8 mouse cellular contexts compared by ENCODE assay signal in the genomic region with DNA sequence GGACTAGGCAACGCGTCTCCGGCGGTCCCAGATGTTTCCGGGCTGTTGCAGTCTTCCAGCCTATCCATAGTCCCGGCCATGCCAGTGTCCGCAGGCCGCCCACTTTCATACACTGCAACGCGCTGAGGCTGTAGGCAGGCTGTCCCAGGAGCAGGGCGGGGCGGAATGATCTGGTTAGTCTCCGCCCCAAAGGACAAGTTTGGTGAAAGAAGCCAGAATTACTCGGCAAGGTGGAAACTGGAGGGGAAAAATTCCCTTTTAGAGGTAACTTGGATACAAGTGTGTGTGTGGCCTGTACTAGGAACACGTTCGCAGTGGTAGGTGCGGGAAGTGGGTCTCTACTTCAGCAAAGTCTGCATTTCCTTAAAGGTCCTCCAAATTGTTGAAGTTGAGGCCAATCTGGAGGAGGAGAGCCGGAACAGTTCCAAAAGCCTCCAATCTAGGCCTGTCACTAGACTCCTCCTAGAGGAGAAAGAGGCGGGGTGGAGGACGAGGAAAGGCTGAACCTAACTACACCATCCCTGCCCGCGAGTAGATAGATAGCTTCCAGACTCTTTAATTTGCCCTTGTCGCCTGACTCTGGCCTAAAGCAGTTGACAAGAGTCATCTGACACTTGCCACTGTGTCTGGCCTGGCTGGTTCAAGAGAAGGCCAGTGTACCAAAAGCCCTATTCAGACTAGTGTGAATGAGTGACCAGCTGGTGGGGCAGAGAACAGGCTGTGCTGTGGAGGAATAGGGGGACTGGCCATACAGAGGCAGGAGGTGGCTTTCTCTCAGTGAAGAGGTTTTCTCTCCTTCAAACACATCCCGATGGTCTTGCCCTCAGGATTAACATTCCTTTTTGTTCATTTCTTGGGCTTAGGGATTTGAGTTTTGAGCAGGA. TPM values are rescaled to one million over a fixed set of nuclear protein-coding genes. Genes with fewer than 3 reads are reported as not detected.
A peak's percentile ranks its signal among the peaks of the same experiment; 100 is the strongest.
DNase-seq lines count a peak whose midpoint lies in the region; ATAC-seq lines count a peak whose summit lies in the region.

A gene (minus strand): TSS at position 107 of the 884 bp plus-strand sequence.

- peak within 1 kb of the TSS; percentile 65 for H3K4me2 ChIP-seq in intestine, embryonic 14.5 days (ENCODE audit: low read length)
- H3K4me2 ChIP-seq in liver, embryonic 15.5 days, result peak within 1 kb of the TSS; percentile 77
- peak within 1 kb of the TSS; percentile 50 for H3K4me2 ChIP-seq in neural tube, embryonic 11.5 days (ENCODE audit: low read depth)

- intact Hi-C loops in gastrocnemius, postnatal 36 days (cut with DNase I), result no loop called here

- DNase-seq in adrenal gland, adult (ENCODE audit: inconsistent age in 2 of 2, low spot score in 1 of 2), result peak; percentile 83 to 95
- DNase-seq in embryo, embryonic 10 days (ENCODE audit: low spot score), result peak; percentile 84
- DNase-seq in gastrocnemius, postnatal 36 days, result peak; percentile 66
- peak; percentile 83 for DNase-seq in intestine, embryonic 14.5 days (ENCODE audit: low spot score)
- DNase-seq in neural tube, embryonic 11.5 days (ENCODE audit: low spot score), result peak; percentile 50

- H3K9ac ChIP-seq in intestine, embryonic 14.5 days (ENCODE audit: low read length), result peak within 1 kb of the TSS; percentile 15; the same call in 1 of the 2 replicates
- H3K9ac ChIP-seq in liver, embryonic 15.5 days, result 0 out of 2 replicates have a peak within 1 kb of the TSS, but pooled peaks have one; percentile 18
- H3K9ac ChIP-seq in neural tube, embryonic 11.5 days (ENCODE audit: low read length), result peak within 1 kb of the TSS; percentile 37; the same call in 1 of the 2 replicates

- WGBS in intestine, embryonic 14.5 days, result 9% methylated on average over 24 of the region's 24 CpGs
- WGBS in liver, embryonic 15.5 days (ENCODE audit: insufficient replicate concordance), result 15% methylated on average over 24 of the region's 24 CpGs
- WGBS in neural tube, embryonic 11.5 days, result 12% methylated on average over 24 of the region's 24 CpGs

- H3K27me3 ChIP-seq in intestine, embryonic 14.5 days (replicated peaks; ENCODE audit: control insufficient read depth, insufficient read depth, low read length), result no peaks in the 10 kb centered on the region
- H3K27me3 ChIP-seq in liver, embryonic 15.5 days, result peaks cover 13% of the 10 kb centered on the region; the same call in 1 of the 2 replicates
- H3K27me3 ChIP-seq in neural tube, embryonic 11.5 days (ENCODE audit: control insufficient read depth, insufficient read depth, low read length), result no peaks in the 10 kb centered on the region; the same call in 1 of the 2 replicates

- H3K4me3 ChIP-seq in intestine, embryonic 14.5 days (ENCODE audit: low read depth, low read length), result peak within 1 kb of the TSS; percentile 35
- peak within 1 kb of the TSS; percentile 46 for H3K4me3 ChIP-seq in liver, embryonic 15.5 days (replicated peaks)
- H3K4me3 ChIP-seq in neural tube, embryonic 11.5 days (ENCODE audit: low read depth, low read length), result peak within 1 kb of the TSS; percentile 22

- no peak within 1 kb of the TSS for H3K27ac ChIP-seq in intestine, embryonic 14.5 days (ENCODE audit: low read depth)
- 0 out of 2 replicates have a peak within 1 kb of the TSS, but pooled peaks have one; percentile 19 for H3K27ac ChIP-seq in liver, embryonic 15.5 days (replicated peaks)
- H3K27ac ChIP-seq in neural tube, embryonic 11.5 days (ENCODE audit: low read depth, low read length), result no peak within 1 kb of the TSS

- H3K9me3 ChIP-seq in intestine, embryonic 14.5 days (ENCODE audit: control insufficient read depth, low read length), result no peaks in the 10 kb centered on the region
- no peaks in the 10 kb centered on the region for H3K9me3 ChIP-seq in liver, embryonic 15.5 days (replicated peaks)
- H3K9me3 ChIP-seq in neural tube, embryonic 11.5 days (ENCODE audit: control insufficient read depth, low read length), result no peaks in the 10 kb centered on the region

- peak; percentile 92 for ATAC-seq in intestine, embryonic 14.5 days (replicated peaks; ENCODE audit: low FRiP score, low TSS enrichment, low read depth)
- peak; percentile 75 for ATAC-seq in liver, embryonic 15.5 days (ENCODE audit: insufficient read depth)
- ATAC-seq in neural tube, embryonic 11.5 days (ENCODE audit: insufficient read depth, low FRiP score, low TSS enrichment), result peak; percentile 67; the same call in 1 of the 2 replicates
- no peak for ATAC-seq in activated CD4-positive, CD25-positive, alpha-beta regulatory T cell, adult 4 months
- ATAC-seq in inflammation-experienced regulatory T-cells, adult 6 months, result no peak

- no peaks in the 10 kb centered on the region for H3K36me3 ChIP-seq in intestine, embryonic 14.5 days (ENCODE audit: control insufficient read depth, insufficient read depth, low read length)
- H3K36me3 ChIP-seq in liver, embryonic 15.5 days (replicated peaks), result no peaks in the 10 kb centered on the region
- no peaks in the 10 kb centered on the region for H3K36me3 ChIP-seq in neural tube, embryonic 11.5 days (ENCODE audit: control insufficient read depth, insufficient read depth, low read length)

- no peaks in the 10 kb centered on the region for H3K4me1 ChIP-seq in intestine, embryonic 14.5 days (replicated peaks; ENCODE audit: control insufficient read depth, insufficient read depth, low read length)
- peaks cover 54% of the 10 kb centered on the region for H3K4me1 ChIP-seq in liver, embryonic 15.5 days (replicated peaks)
- H3K4me1 ChIP-seq in neural tube, embryonic 11.5 days (ENCODE audit: control insufficient read depth, insufficient read depth, low read length), result no peaks in the 10 kb centered on the region

RNA-seq across cellular contexts. Expression of the gene that starts here (rescaled TPM):
- 1 to 10 TPM in 1 of 2 experiments, under 1 TPM in 1; 0.66 to 1.1 TPM for total RNA-seq in gastrocnemius, postnatal 36 days (2021)
- polyA plus RNA-seq in intestine, embryonic 14.5 days (2014; fragmentation: Nextera tagmentation; extraction: Ambion mirVana), result 0.07 and 0.50 TPM in 2 replicates
- 0.16 and 0.28 TPM in 2 replicates for polyA plus RNA-seq in liver, embryonic 15.5 days (2015; fragmentation: Nextera tagmentation; extraction: Ambion mirVana)
- polyA plus RNA-seq in neural tube, embryonic 11.5 days (2014; fragmentation: Nextera tagmentation; extraction: Ambion mirVana), result not detected in 2 replicates
- not detected for polyA plus RNA-seq in activated CD4-positive, CD25-positive, alpha-beta regulatory T cell, adult 4 months (2017; shearing (Covaris generic))
- polyA plus RNA-seq in inflammation-experienced regulatory T-cells, adult 6 months (2017; shearing (Covaris generic)), result not detected

Comparison
In these comparisons a context has a peak if more than half of its experiments do, and no peak if none do; other contexts are left out.
1. Peak in DNase-seq, ATAC-seq, H3K4me3 ChIP-seq, H3K9ac ChIP-seq and H3K4me2 ChIP-seq in intestine, embryonic 14.5 days; RNA of the gene not detected or under 1 TPM.
2. Peak in ATAC-seq, H3K4me3 ChIP-seq, H3K27ac ChIP-seq, H3K9ac ChIP-seq and H3K4me2 ChIP-seq in liver, embryonic 15.5 days; RNA of the gene not detected or under 1 TPM.
3. Peak in DNase-seq, ATAC-seq, H3K4me3 ChIP-seq, H3K9ac ChIP-seq and H3K4me2 ChIP-seq in neural tube, embryonic 11.5 days; RNA of the gene not detected or under 1 TPM.